Mouse (Mus musculus) left cerebral cortex, postnatal 36 days (tissue): Measurements from ENCODE around the gene Alg9. TPM values are rescaled to one million over a fixed set of nuclear protein-coding genes. Genes with fewer than 3 reads are reported as not detected.

ENCODE experiments used
- DNase-seq, 2 experiments: peaks; one replicate each; pipeline ENCODE4 v3.0.0; 2021 to 2022; ENCODE audit warnings: low spot score in 2 of 2, mixed read lengths in 1 of 2
- intact Hi-C: fragments of 180-260 bp; cut with DNase I; formaldehyde crosslinking; loops from one replicate; pipeline ENCODE4 v1.15.1; 2025
- total RNA-seq, 2 experiments: library from RNA; stranded (reverse); gene quantifications; 2 replicates each; pipeline ENCODE4 v1.2.3; 2021

Gene Alg9
- total RNA-seq, 2 experiments from 2014 or later: 24.3 to 26.0 TPM

GRCm38 (mm10) chr9:50752784-50753615 is 21.8 kb upstream of the Alg9 start:
- DNase-seq: peak; percentile 70 to 76
- intact Hi-C loops: no loop called here

DNA sequence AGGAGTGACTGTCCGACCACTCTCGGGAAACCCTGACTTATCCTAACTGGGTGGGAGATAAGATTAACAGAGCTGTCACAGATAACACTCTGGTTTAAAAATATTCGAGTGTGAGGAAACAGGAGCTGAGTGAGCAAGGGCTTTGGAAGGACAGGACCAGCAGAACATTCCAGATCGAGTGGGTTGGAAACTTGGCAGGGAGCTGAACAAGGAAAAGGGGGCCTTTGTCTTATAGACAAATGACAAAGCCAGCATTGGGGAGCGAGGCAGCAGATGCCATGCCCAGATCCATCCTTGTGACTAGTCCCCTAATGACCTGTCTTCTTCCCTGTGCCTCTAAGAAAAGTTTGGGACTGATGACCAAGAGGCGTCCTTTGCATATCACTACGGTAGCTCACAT is 20.9 kb upstream of the Alg9 start:
- DNase-seq: no peak
- intact Hi-C loops: no loop called here

- no peak for DNase-seq
- intact Hi-C loops: no loop called here
Measured at GRCm38 (mm10) chr9:50756711-50757110, 18.1 kb upstream of the Alg9 start.

DNA sequence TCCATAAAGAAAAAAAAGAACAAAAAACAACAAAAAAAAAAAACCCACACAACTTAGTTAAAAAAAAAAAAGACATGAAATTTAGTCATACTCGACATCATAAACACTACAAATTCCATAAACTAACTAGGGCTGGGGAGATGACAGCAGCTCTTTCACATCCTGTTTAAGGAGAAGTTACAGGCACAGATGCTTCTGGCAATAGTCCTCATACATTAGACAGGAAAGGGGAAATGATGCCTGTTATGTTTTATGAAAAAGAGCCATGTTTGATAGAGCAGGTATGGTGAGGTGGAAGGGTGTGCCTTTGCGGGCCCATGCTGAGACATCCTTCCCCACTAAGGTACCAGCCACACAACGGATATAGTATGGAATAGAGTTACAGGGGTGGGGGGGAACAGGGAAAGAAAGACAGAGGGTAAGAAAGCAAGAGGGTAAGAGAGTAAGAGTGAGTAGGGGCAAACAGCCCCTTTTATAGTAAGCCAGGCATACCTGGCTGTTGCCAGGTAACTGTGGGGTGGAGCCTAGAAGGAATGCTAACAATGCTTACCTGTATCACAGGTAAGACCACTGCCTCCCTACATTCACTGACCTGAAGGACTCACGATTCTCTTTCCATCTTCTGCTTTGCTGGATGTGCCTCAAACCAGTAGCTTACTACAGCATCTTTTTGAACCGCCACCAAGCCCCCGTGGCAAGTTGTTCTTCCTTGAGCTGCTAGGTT is 13.1 kb upstream of the Alg9 start:
- DNase-seq: no peak
- intact Hi-C loops: no loop called here

GRCm38 (mm10) chr9:50763331-50763730 is 11.5 kb upstream of the Alg9 start:
- intact Hi-C loops: no loop called here
- no peak for DNase-seq

DNA sequence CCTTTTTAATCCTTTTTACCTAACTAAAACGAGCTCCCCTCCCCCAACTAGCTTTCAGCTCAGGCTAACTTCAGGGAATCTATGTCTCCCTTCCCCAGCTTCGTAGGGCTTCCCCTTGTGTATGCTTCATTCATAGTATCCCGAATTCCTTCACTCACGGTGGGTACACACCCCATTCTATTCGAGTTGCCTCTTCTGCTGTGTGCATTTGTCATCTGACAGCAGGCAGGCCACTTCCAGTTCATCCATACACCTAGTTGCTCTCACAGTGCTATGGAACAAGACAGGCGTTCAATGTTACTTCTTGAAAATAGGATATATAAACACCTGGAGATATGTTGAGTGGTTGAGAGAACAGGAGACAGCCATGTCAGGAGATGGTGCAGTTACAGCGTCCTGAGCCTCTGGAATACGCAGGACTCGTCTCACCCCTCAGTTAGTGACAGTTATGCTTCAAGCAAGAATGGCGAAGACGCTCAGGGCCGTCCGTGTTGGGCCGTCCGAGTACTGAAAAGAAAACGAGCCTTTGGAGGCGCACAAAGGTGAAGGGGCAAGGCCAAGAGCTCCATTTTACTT is 7.2 kb upstream of the Alg9 start:
- peak in 1 of 2 experiments; percentile 18 for DNase-seq
- intact Hi-C loops: loop anchor here (2.0 to 5.0 kb wide), 2 partner anchors 40 to 69 kb away; no protein-coding TSS in a partner anchor

GRCm38 (mm10) chr9:50768107-50769002 is 6.5 kb upstream of the Alg9 start, which contains the start of gene Fdxacb1:
Gene Fdxacb1, plus strand, starts transcription at chr9:50768236.
- intact Hi-C loops: loop anchor here (2.0 to 5.0 kb wide), 2 partner anchors 41 to 70 kb away; no protein-coding TSS in a partner anchor
- peak; percentile 98 to 99 for DNase-seq

GRCm38 (mm10) chr9:50770011-50770410 is 4.8 kb upstream of the Alg9 start:
- intact Hi-C loops: no loop called here
- no peak for DNase-seq

DNA sequence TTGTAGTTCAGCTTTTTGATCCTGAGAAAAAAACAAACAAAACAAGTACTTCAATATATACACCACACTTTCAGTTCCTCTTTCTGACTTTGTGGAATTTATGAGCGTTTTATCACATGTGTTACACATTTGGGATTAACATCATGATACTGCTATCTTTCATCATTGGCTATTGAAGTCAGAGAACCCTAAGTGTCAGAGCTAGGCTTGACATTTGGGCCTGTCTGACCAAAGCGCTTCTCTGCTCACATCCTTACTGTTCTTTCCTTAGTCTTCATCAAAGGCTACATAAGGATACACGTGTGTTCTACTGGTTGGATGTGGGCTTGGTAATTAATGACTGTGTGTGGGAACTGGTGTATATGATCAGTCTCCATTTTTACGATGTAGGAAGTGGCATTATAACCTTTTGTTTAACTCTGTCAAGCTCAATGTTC is 775 bp upstream of the Alg9 start:
- intact Hi-C loops: no loop called here
- DNase-seq: no peak

- intact Hi-C loops: no loop called here
- peak in 1 of 2 experiments; percentile 31 for DNase-seq
Measured at GRCm38 (mm10) chr9:50775662-50776126, 875 bp downstream of the Alg9 start.

DNA sequence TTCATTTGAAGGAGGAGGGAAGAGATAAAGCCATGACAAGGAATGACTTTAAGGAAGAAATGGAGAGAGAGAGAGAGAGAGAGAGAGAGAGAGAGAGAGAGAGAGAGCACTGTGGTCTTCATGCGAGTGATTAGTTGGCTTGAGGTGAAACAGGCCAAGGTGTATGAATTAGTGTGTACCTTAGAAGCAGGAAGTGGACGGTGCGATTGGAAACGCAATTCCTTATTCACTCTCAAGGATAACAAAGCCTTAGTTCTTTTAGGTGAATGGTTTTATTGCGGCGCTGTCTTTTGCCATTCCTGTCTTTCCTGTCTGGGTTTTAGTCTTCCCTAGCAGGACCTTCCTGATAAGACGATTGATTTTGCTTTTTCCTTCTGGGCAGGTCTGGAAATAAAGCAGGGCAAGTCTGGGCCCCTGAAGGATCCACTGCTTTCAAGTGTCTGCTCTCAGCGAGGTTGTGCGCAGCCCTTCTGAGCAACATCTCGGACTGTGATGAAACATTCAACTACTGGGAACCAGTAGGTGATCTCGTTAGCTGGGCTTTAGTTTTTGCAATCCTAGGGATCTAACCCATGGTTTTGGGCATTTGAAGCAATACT is 1.4 kb downstream of the Alg9 start:
- no peak for DNase-seq
- intact Hi-C loops: no loop called here

GRCm38 (mm10) chr9:50782155-50782554 is 7.3 kb downstream of the Alg9 start:
- no peak for DNase-seq
- intact Hi-C loops: no loop called here

- intact Hi-C loops: no loop called here
- DNase-seq: no peak
Measured at GRCm38 (mm10) chr9:50795266-50795665, 20.4 kb downstream of the Alg9 start.

- DNase-seq: no peak
- intact Hi-C loops: no loop called here
Measured at GRCm38 (mm10) chr9:50796776-50797175, 22.0 kb downstream of the Alg9 start.

- intact Hi-C loops: loop anchor here (2.0 kb wide), 1 partner anchor 355 kb away; no protein-coding TSS in a partner anchor
- no peak for DNase-seq
Measured at GRCm38 (mm10) chr9:50797641-50798040, 22.8 kb downstream of the Alg9 start.

DNA sequence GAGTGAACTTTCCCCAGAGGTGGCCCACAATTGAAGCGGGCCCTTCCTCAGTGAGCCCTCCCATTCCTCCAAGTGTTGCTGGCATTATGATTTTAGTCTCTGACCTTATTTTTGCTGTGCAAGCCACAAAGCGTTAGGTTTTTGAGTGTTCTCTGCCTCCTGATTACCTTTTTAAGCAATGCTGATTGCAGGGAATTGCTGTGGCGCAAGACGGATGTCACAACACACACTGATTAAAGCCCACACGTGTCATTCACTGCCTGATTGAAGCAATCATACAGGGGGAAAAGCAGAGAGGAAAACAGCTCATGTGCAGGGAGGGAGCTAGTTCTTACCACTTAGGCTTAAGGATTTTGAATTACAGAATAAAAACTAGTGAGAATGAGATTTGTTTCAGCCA is 23.5 kb downstream of the Alg9 start:
- intact Hi-C loops: loop anchor here (2.0 kb wide), 1 partner anchor 354 kb away; no protein-coding TSS in a partner anchor
- no peak for DNase-seq

DNA sequence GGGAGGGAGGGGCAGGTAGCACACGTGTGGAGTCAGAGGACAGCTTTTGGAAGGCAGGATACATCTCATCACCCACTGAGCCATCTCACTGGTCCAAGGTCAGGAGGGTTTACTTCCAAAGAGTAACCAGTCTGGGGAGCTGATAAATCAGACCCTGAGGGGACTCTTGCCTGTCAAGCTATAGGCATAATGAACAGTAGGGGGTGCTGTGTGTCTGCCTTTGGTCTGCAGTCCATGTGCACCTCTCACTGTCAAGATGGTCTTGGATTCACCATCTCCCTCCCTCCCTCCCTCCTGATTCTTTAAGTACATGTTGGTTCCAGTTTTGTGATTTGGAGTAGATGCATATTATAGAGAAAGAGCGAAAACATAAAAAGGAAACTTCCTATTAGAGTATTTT is 26.2 kb downstream of the Alg9 start:
- intact Hi-C loops: no loop called here
- DNase-seq: no peak

GRCm38 (mm10) chr9:50803055-50803671 is 28.3 kb downstream of the Alg9 start:
- DNase-seq: no peak
- intact Hi-C loops: no loop called here
